Mouse (Mus musculus) kidney, embryonic 14.5 days (tissue): ENCODE measurements around the gene Rbm33. TPM values are rescaled to one million over a fixed set of nuclear protein-coding genes. Genes with fewer than 3 reads are reported as not detected.
A peak's percentile ranks its signal among the peaks of the same experiment; 100 is the strongest.

Experiments
- ATAC-seq: fragments of 200-750 bp; cut with Nextera tagmentation; 2 replicates; pipeline ENCODE4 v1.8.0; 2017; ENCODE audit warnings: moderate number of reproducible peaks, mild to moderate bottlenecking, moderate TSS enrichment, moderate library complexity; ENCODE audit not compliant: low FRiP score, low TSS enrichment
- H3K27ac ChIP-seq: fragments of 300-500 bp; sonication (generic); 2 replicates; pipeline ENCODE4 v1.5.1; 2014; ENCODE audit warnings: low read depth, mild to moderate bottlenecking, low read length, moderate library complexity, mixed read lengths
- H3K27me3 ChIP-seq: fragments of 300-500 bp; sonication (generic); 2 replicates; pipeline ENCODE4 v1.6.1; 2014; ENCODE audit warnings: mild to moderate bottlenecking, low read length; ENCODE audit not compliant: control insufficient read depth, insufficient read depth
- H3K36me3 ChIP-seq: fragments of 300-500 bp; sonication (generic); 2 replicates; pipeline ENCODE4 v1.6.1; 2014; ENCODE audit warnings: low read length, mixed read lengths; ENCODE audit not compliant: control insufficient read depth, insufficient read depth
- H3K4me1 ChIP-seq: fragments of 300-500 bp; sonication (generic); 2 replicates; pipeline ENCODE4 v1.6.1; 2014; ENCODE audit warnings: low read length, mixed read lengths; ENCODE audit not compliant: control insufficient read depth, insufficient read depth
- H3K4me2 ChIP-seq: fragments of 300-500 bp; sonication (generic); replicated peaks from 2 replicates; pipeline ENCODE4 v1.6.1; 2014; ENCODE audit warnings: low read depth, mild to moderate bottlenecking, low read length
- H3K4me3 ChIP-seq: fragments of 300-500 bp; sonication (generic); 2 replicates; pipeline ENCODE4 v1.5.1; 2014; ENCODE audit warnings: mild to moderate bottlenecking, low read length
- H3K9ac ChIP-seq: fragments of 300-500 bp; sonication (generic); 2 replicates; pipeline ENCODE4 v1.6.1; 2014; ENCODE audit warnings: low read depth, mild to moderate bottlenecking, low read length, moderate library complexity
- H3K9me3 ChIP-seq: fragments of 300-500 bp; sonication (generic); 2 replicates; pipeline ENCODE4 v1.6.1; 2016; ENCODE audit warnings: low read length; ENCODE audit not compliant: control insufficient read depth
- WGBS: fragments of 180-500 bp; shearing (Covaris S2); extraction: QIAGEN DNeasy Blood & Tissue Kit; methylation state at CpG from one replicate; pipeline ENCODE4 v1.1.7; 2014; 5-methylcytosine and 5-hydroxymethylcytosine counted together
- polyA plus RNA-seq: library from polyadenylated mRNA; unstranded; fragments of >200 nt; fragmentation: Nextera tagmentation; extraction: Ambion mirVana; gene quantifications from 2 replicates; pipeline ENCODE4 v1.2.1, GENCODE M21; 2014

Rbm33 gene
- polyA plus RNA-seq, 1 experiment from 2014 or later, result 25.4 TPM

DNA sequence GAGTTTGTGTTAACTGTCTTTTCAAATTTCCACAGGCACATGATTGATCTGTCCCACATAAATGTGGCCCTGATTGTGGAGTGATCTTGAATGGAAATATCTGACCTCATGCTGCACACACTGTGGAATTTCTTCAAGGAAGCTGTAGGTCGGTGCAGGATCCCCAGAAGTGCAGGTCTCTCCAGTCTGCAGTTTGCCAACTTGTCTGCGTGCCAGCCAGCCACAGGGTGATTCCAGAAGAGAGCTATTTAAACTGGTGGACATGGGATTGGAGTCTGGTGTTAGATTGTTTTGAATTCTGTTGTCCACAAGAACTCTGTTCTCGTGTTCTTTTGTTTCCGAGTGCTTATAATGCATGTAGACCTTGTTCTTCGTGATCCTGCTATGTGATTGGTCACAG lies 96.6 kb downstream of the Rbm33 start:
- H3K4me2 ChIP-seq, result no peak overlapping the region
- H3K27ac ChIP-seq, result no peak overlapping the region
- H3K9ac ChIP-seq, result no peak overlapping the region
- WGBS, result 96% methylated on average over 5 of the region's 5 CpGs
- no peak for ATAC-seq
- H3K9me3 ChIP-seq, result no peaks in the 10 kb centered on the region
- H3K36me3 ChIP-seq, result peaks cover 85% of the 10 kb centered on the region
- no peaks in the 10 kb centered on the region for H3K4me1 ChIP-seq
- H3K27me3 ChIP-seq, result no peaks in the 10 kb centered on the region
- no peak overlapping the region for H3K4me3 ChIP-seq

DNA sequence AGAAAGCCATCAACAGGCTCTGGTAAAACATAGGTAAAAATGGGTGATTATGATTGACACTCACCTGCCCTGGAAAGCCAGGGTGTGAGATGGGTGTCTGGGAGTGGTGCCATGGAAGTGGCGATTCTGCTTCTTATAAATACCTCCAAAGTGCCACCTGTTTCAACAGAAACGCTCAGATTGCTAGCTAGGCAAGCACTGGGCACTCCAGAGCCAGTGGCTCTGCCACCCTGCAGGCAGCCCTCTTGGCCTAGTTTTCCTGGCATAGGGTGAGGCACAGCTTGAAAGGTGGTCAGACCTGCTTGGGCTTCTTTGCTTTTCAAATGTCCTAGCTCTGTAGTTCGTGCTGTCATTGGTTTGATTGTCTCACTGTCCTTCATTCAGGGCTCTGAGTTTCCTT lies 97.2 kb downstream of the Rbm33 start:
- Histone ChIP-seq H3K36me3 (peaks cover 85% of the 10 kb centered on the region), H3K9me3 (no peaks in the 10 kb centered on the region), H3K9ac (no peak overlapping the region), H3K4me3 (no peak overlapping the region), H3K4me2 (no peak overlapping the region), H3K27ac (no peak overlapping the region), H3K4me1 (no peaks in the 10 kb centered on the region), H3K27me3 (no peaks in the 10 kb centered on the region)
- WGBS, result 92% methylated on average over 3 of the region's 3 CpGs
- no peak for ATAC-seq

DNA sequence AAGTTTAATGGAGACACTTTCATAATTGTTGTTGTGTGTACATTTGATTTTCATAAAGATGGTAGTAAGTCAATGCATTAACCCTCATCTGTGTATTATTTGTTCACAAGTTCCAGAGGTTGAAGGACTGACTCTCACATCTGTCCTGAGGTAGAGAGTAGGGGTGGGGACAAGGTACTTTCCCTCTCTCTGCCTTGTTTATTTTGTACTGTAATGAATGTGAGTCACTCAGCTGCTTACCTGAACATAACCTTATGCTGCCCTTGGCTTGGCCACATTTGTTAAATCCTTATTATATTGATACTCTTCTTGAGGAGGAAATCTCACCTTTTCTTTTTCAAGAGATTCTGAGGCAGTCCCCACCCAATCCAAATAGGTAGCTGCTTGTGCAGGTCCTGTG lies 99.1 kb downstream of the Rbm33 start:
- ATAC-seq, result no peak
- Histone ChIP-seq H3K4me3 (no peak overlapping the region), H3K27ac (no peak overlapping the region), H3K27me3 (no peaks in the 10 kb centered on the region), H3K4me2 (no peak overlapping the region), H3K36me3 (peaks cover 76% of the 10 kb centered on the region), H3K9me3 (no peaks in the 10 kb centered on the region), H3K9ac (no peak overlapping the region), H3K4me1 (no peaks in the 10 kb centered on the region)

DNA sequence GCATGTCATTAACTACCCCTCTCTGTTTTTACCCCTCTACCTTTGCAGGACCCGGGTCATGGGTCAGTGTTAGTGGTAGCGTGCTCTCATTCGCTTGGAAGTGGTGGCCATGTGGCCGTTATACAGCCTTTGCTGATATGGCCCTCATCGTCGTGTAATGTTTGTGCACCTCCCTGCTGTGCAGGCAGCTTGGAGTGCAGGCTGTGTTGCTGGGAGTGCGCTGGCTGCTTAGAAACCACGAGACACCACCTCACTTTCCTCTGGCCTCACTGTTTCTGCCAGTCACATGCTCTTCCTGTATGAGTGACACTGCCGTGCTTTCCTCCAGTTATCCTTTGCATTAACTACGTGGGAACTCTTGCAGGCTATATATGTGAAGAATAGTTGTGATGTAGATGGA lies 101.8 kb downstream of the Rbm33 start:
- no peak for ATAC-seq
- WGBS, result 89% methylated on average over 10 of the region's 10 CpGs
- peaks cover 51% of the 10 kb centered on the region for H3K36me3 ChIP-seq

DNA sequence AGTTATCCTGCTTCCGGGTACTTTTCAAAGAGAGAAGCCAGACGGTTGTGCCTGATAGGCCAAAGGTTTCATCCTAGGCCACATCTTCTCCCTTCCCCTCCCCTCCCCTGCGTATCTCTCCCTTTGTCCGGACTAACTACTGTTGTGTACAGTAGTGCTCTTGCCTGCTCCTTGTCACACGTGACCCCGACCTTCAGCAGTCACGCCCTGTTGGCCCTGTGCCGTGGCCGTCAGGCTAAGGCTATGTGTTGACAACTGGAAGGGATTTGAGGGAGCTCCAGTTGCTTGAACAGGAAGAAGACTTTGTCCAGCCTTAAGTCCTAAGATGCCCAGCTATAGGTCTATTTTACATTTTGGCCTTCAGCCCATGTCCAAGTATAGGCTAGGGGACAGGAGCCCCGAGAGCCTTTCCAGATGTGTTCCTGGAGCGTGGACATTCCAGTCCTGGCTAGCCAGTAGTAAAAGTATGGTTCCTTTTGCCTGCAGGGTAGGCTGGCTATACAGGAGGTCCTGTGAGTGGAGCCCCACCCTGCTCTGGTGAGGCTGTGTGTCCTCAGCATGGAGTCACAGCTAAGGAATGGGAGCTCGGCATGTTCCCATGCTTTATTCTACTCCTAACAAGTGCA lies 102.8 kb downstream of the Rbm33 start:
- H3K4me1 ChIP-seq, result no peaks in the 10 kb centered on the region
- no peak for ATAC-seq
- no peak overlapping the region for H3K27ac ChIP-seq
- H3K36me3 ChIP-seq, result peaks cover 41% of the 10 kb centered on the region
- WGBS, result 81% methylated on average over 12 of the region's 12 CpGs
- no peak overlapping the region for H3K4me2 ChIP-seq
- H3K9ac ChIP-seq, result no peak overlapping the region
- no peaks in the 10 kb centered on the region for H3K27me3 ChIP-seq
- no peak overlapping the region for H3K4me3 ChIP-seq
- H3K9me3 ChIP-seq, result no peaks in the 10 kb centered on the region

More for the DNA sequence above, 101.8 kb downstream of the Rbm33 start:
- H3K4me3 ChIP-seq, result no peak overlapping the region
- H3K27ac ChIP-seq, result no peak overlapping the region
- no peak overlapping the region for H3K4me2 ChIP-seq
- no peaks in the 10 kb centered on the region for H3K27me3 ChIP-seq
- H3K4me1 ChIP-seq, result no peaks in the 10 kb centered on the region
- no peaks in the 10 kb centered on the region for H3K9me3 ChIP-seq
- H3K9ac ChIP-seq, result no peak overlapping the region

DNA sequence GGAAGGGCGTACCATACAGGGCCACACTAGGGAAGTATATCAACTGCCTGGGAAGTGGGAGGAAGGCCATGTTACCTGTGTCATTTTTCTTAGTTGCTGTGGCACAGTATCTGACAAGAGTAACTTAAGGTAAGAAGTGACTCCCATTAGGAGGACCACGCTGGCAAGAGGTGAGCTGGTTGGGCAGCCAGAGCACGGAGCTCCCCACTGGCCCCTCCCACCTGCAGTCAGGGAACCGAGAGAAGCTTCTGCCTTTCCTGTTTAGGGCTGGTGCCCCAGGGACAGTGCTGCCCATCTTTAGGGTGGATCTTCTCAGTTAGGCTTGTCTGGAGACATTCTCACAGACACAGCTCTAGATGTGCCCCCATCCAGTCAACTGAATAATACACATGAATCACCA lies 106.9 kb downstream of the Rbm33 start:
- 56% methylated on average over 4 of the region's 4 CpGs for WGBS
- Histone ChIP-seq H3K27ac (no peak overlapping the region), H3K9ac (no peak overlapping the region), H3K9me3 (no peaks in the 10 kb centered on the region), H3K36me3 (peaks cover 12% of the 10 kb centered on the region; the same call in 1 of the 2 replicates), H3K4me2 (no peak overlapping the region), H3K27me3 (no peaks in the 10 kb centered on the region), H3K4me1 (no peaks in the 10 kb centered on the region), H3K4me3 (no peak overlapping the region)
- peak; percentile 61; the same call in 1 of the 2 replicates for ATAC-seq

DNA sequence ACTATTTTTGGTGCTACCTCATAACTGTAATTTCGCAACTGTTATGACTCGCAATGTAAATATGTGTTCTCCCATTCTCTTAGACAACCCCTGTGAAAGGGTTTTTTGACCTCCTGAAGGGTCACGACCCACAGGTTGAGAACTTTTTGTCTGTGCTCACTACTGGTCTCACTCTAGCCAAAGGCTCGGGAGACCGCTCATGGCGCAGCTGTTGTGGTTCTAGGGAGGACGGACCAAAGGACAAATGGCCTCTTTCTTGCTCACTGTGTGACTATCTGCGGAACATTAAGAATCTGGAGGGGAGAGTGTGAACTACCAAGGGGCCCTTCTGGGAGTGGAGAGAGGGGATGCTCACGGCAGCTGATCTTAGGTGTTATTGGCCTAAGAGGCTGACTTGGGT lies 109.0 kb downstream of the Rbm33 start:
- Histone ChIP-seq H3K27ac (no peak overlapping the region), H3K4me2 (no peak overlapping the region), H3K36me3 (no peaks in the 10 kb centered on the region), H3K4me3 (no peak overlapping the region), H3K9me3 (no peaks in the 10 kb centered on the region), H3K4me1 (no peaks in the 10 kb centered on the region), H3K27me3 (no peaks in the 10 kb centered on the region), H3K9ac (no peak overlapping the region)
- 92% methylated on average over 9 of the region's 9 CpGs for WGBS
- no peak for ATAC-seq

DNA sequence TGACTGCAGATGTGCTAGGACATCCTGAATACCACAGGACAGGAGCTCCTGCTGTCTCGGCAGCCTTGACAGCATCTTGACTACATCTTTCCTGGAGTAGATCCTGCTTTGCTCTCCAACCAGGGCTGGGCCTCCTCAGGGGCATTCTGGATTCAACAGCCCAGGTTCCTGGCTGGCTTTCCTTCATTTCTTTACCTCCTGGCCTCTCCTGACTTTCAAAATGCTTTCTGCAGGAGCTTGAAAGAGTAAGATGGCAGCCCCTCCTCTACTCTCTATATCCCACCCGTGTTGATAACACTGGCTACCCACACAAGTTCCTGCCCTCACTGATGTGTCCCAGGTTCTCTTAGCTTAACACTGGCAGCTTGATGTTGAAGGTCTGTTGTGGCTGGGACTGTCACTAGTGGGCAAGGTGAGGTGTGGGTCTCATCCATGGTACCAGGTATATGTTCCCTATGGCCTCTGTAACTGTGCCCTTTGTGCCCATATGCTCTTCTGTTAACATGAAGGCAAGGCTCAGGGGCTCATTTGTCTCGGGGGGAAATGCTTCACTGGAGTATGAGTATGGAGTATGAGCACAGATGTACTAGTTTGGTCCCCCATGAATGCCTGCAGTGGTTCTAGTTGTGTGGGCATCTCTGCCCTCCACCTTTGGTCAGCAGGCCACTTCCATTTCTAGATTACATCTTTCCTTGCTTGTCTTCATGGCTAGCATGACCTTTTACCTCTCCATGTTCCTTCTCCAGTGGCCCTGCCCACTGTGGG lies 133.4 kb downstream of the Rbm33 start:
- Histone ChIP-seq H3K36me3 (no peaks in the 10 kb centered on the region), H3K27ac (no peak overlapping the region), H3K9ac (no peak overlapping the region), H3K4me2 (no peak overlapping the region), H3K9me3 (no peaks in the 10 kb centered on the region), H3K4me3 (no peak overlapping the region), H3K27me3 (peaks cover 4% of the 10 kb centered on the region), H3K4me1 (no peaks in the 10 kb centered on the region)
- 68% methylated on average over 3 of the region's 3 CpGs for WGBS
- no peak for ATAC-seq

DNA sequence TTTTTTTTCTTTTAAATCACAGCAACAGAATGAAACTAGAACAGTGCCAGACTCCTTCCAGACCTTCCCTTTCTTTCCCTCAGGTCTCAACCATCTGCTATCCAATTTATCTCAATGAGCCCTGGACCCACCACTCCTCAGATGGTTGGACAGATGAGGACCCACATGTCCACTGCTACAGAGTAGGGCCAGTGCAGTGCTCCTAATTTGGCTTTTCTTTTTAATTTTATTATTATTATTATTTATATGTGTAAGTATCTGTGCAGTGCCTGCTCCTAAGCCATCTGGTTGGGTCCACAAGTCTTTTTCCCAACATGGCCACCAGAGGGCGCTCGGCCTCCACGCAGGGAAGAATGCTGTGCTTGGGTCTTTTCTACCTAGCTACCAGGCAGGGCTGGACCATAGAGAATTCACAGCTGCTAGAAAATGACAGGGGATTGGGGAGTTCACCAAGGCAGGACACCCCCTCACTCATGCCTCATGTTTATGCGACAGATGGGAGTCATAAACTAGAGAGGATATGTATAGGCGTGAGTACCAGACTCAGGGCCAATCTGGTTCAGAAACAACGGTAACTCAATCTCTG lies 134.2 kb downstream of the Rbm33 start:
- Histone ChIP-seq H3K9ac (no peak overlapping the region), H3K27ac (no peak overlapping the region), H3K36me3 (no peaks in the 10 kb centered on the region), H3K9me3 (no peaks in the 10 kb centered on the region), H3K4me3 (no peak overlapping the region), H3K4me2 (no peak overlapping the region), H3K27me3 (peaks cover 12% of the 10 kb centered on the region), H3K4me1 (no peaks in the 10 kb centered on the region)
- WGBS, result 31% methylated on average over 6 of the region's 6 CpGs
- peak; percentile 83 for ATAC-seq
